8 mouse cellular contexts compared by ENCODE assay signal in the genomic region with DNA sequence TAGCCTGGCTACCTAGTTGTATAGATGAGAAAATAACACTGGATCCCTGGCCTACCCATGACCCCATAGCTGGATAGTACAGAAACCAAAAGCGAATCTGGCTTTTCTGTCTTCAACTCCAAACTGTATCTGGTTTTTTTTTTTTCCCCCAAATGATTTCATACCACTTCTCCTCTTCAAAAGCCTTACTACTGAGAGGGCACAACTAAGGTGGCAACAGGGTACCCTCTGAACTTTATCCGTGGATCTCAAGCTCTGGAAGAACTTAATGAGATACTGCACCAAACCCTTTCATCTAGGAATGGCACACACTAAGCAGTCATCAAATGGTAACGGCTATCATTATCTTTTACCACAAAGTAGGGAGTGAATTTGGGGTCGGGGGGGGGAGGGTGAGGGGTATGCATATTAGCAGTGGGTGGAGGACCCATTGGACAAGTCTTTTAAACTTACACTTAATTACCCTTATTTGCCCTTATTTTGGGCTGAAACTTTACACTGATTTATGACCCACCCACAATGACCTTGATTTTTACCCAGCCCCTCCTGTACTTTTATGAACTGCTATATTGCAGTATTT. TPM values are rescaled to one million over a fixed set of nuclear protein-coding genes. Genes with fewer than 3 reads are reported as not detected.
DNase-seq lines count a peak whose midpoint lies in the region; ATAC-seq and TF ChIP-seq lines count a peak whose summit lies in the region.

No protein-coding gene starts in this region.

- H3K9me3 ChIP-seq in heart, embryonic 15.5 days (replicated peaks) = no peaks in the 10 kb centered on the region
- no peaks in the 10 kb centered on the region for H3K9me3 ChIP-seq in ES-E14 (ENCODE audit: control insufficient read depth, insufficient read depth, low read depth, low read length)
- no peaks in the 10 kb centered on the region for H3K9me3 ChIP-seq in hindbrain, embryonic 11.5 days (ENCODE audit: control insufficient read depth, low read length)
- H3K9me3 ChIP-seq in midbrain, embryonic 11.5 days (ENCODE audit: control insufficient read depth, low read length) = no peaks in the 10 kb centered on the region

- H3K4me3 ChIP-seq in heart, embryonic 15.5 days = peak overlapping the region; percentile 85
- peak overlapping the region; percentile 95 to 97 for H3K4me3 ChIP-seq in ES-E14 (ENCODE audit: insufficient read depth in 1 of 2, low read depth in 1 of 2, low read length in 2 of 2, poor library complexity in 1 of 2, severe bottlenecking in 1 of 2)
- H3K4me3 ChIP-seq in hindbrain, embryonic 11.5 days (ENCODE audit: low read depth, low read length) = peak overlapping the region; percentile 85
- H3K4me3 ChIP-seq in midbrain, embryonic 11.5 days (ENCODE audit: low read depth, low read length) = peak overlapping the region; percentile 83

- no peaks in the 10 kb centered on the region for H3K27me3 ChIP-seq in heart, embryonic 15.5 days
- H3K27me3 ChIP-seq in hindbrain, embryonic 11.5 days (ENCODE audit: control insufficient read depth, insufficient read depth, low read length) = no peaks in the 10 kb centered on the region
- H3K27me3 ChIP-seq in midbrain, embryonic 11.5 days (ENCODE audit: control insufficient read depth, insufficient read depth, low read length) = no peaks in the 10 kb centered on the region

- peak overlapping the region; percentile 86 for H3K4me2 ChIP-seq in heart, embryonic 15.5 days
- peak overlapping the region; percentile 87 for H3K4me2 ChIP-seq in hindbrain, embryonic 11.5 days (replicated peaks; ENCODE audit: low read depth, low read length)
- peak overlapping the region; percentile 73 for H3K4me2 ChIP-seq in midbrain, embryonic 11.5 days

- peaks cover 12% of the 10 kb centered on the region for H3K4me1 ChIP-seq in heart, embryonic 15.5 days (replicated peaks)
- H3K4me1 ChIP-seq in ES-E14 (ENCODE audit: control insufficient read depth in 2 of 2, insufficient read depth in 2 of 2, low read length in 2 of 2, poor library complexity in 1 of 2) = peaks cover 0 to 2% of the 10 kb centered on the region in 2 experiments; a peak in 1 of 4 replicates
- no peaks in the 10 kb centered on the region; the same call in 1 of the 2 replicates for H3K4me1 ChIP-seq in hindbrain, embryonic 11.5 days (replicated peaks; ENCODE audit: control insufficient read depth, insufficient read depth, low read length)
- H3K4me1 ChIP-seq in midbrain, embryonic 11.5 days (ENCODE audit: control insufficient read depth, insufficient read depth, low read length) = peaks cover 6% of the 10 kb centered on the region

- no peak for ATAC-seq in heart, embryonic 15.5 days (replicated peaks; ENCODE audit: insufficient number of reproducible peaks, insufficient read depth, low FRiP score, low read depth)
- peak; percentile 10 for ATAC-seq in hindbrain, embryonic 11.5 days (ENCODE audit: low FRiP score)
- peak; percentile 6 for ATAC-seq in midbrain, embryonic 11.5 days (ENCODE audit: low FRiP score)

- DNase-seq in heart, postnatal 4 days = no peak
- DNase-seq in ES-E14 (ENCODE audit: low read depth, low spot score) = no peak
- peak; percentile 11 for DNase-seq in hindbrain, embryonic 11.5 days (ENCODE audit: low spot score)
- peak; percentile 90 for DNase-seq in midbrain, embryonic 11.5 days (ENCODE audit: low spot score, missing footprints)
- DNase-seq in gastrocnemius, adult 18-20 months (ENCODE audit: low spot score) = no peak
- DNase-seq in frontal cortex, adult 2 months (ENCODE audit: extremely low spot score in 1 of 2, low spot score in 1 of 2) = no peak
- no peak for DNase-seq in frontal cortex, postnatal 10 days (ENCODE audit: low spot score in 2 of 2)

- in situ Hi-C loops in ES-E14 (cut with MboI; ENCODE audit: low sequenced_read_pairs in 2 of 2, unreplicated experiment in 2 of 2) = no loop called here

- 21% methylated on average over 4 of the region's 4 CpGs for WGBS in heart, embryonic 15.5 days
- WGBS in hindbrain, embryonic 11.5 days = 35% methylated on average over 4 of the region's 4 CpGs
- 37% methylated on average over 4 of the region's 4 CpGs for WGBS in midbrain, embryonic 11.5 days

- H3K27ac ChIP-seq in heart, embryonic 15.5 days = no peak overlapping the region; the same call in 1 of the 2 replicates
- no peak overlapping the region for H3K27ac ChIP-seq in ES-E14 (ENCODE audit: insufficient read depth, low read depth, low read length, poor library complexity, severe bottlenecking)
- H3K27ac ChIP-seq in hindbrain, embryonic 11.5 days (ENCODE audit: low read depth, low read length) = no peak overlapping the region; the same call in 1 of the 2 replicates
- H3K27ac ChIP-seq in midbrain, embryonic 11.5 days (ENCODE audit: low read depth, low read length) = 0 out of 2 replicates have a peak overlapping the region, but pooled peaks have one; percentile 67

- H3K9ac ChIP-seq in heart, embryonic 15.5 days = peak overlapping the region; percentile 84
- no peak overlapping the region for H3K9ac ChIP-seq in ES-E14 (ENCODE audit: insufficient read depth, low read depth, low read length, poor library complexity, severe bottlenecking)
- peak overlapping the region; percentile 92 for H3K9ac ChIP-seq in hindbrain, embryonic 11.5 days (ENCODE audit: low read depth, low read length)
- peak overlapping the region; percentile 90 for H3K9ac ChIP-seq in midbrain, embryonic 11.5 days (ENCODE audit: low read length)

- no peaks in the 10 kb centered on the region for H3K36me3 ChIP-seq in heart, embryonic 15.5 days
- H3K36me3 ChIP-seq in ES-E14 (ENCODE audit: control insufficient read depth, insufficient read depth, low read length, poor library complexity, severe bottlenecking) = no peaks in the 10 kb centered on the region
- H3K36me3 ChIP-seq in hindbrain, embryonic 11.5 days (ENCODE audit: control insufficient read depth, insufficient read depth, low read length) = no peaks in the 10 kb centered on the region
- H3K36me3 ChIP-seq in midbrain, embryonic 11.5 days (ENCODE audit: control insufficient read depth, insufficient read depth, low read length) = no peaks in the 10 kb centered on the region

TF ChIP-seq in ES-E14, 5 proteins besides CTCF, POLR2A, EP300 and RAD21:
- no peak for TF ChIP-seq ZC3H11A (IDR thresholded peaks at IDR 0.05; ENCODE audit: borderline replicate concordance, low read depth, low read length)
- no peak for TF ChIP-seq HCFC1 (IDR thresholded peaks at IDR 0.05; ENCODE audit: borderline replicate concordance, insufficient read depth, low read length)
- TF ChIP-seq ZNF384 (IDR thresholded peaks at IDR 0.05; ENCODE audit: low read depth, low read length) = no peak
- no peak for TF ChIP-seq MAFK (IDR thresholded peaks at IDR 0.05; ENCODE audit: insufficient read depth, low read depth, low read length)
- TF ChIP-seq CHD2 (IDR thresholded peaks at IDR 0.05; ENCODE audit: low read depth, low read length) = no peak

RNA-seq across cellular contexts. Expression of a gene that starts 1.2 kb away (rescaled TPM):
- 9.0 and 10.1 TPM in 2 replicates for polyA plus RNA-seq in heart, embryonic 15.5 days (2015; fragmentation: Nextera tagmentation; extraction: Ambion mirVana)
- total RNA-seq in heart, postnatal 4 days (2021) = 10 to 100 TPM; 19.8 to 20.3 TPM
- total RNA-seq in ES-E14 (2012; rRNA removed) = 17.6 and 18.7 TPM in 2 replicates
- polyA plus RNA-seq in hindbrain, embryonic 11.5 days (2014; fragmentation: Nextera tagmentation; extraction: Ambion mirVana) = 12.7 and 16.9 TPM in 2 replicates
- polyA plus RNA-seq in midbrain, embryonic 11.5 days (2014; fragmentation: Nextera tagmentation; extraction: Ambion mirVana) = 11.5 and 15.6 TPM in 2 replicates
- 10 to 100 TPM; 10.7 to 11.1 TPM for total RNA-seq in gastrocnemius, adult 18-20 months (2021)
- 15.6 and 16.7 TPM in 2 replicates for polyA plus RNA-seq in frontal cortex, adult 2 months (2012; rRNA removed)

RNA-seq across cellular contexts. Expression of a gene that starts 26.4 kb away (rescaled TPM):
- polyA plus RNA-seq in heart, embryonic 15.5 days (2015; fragmentation: Nextera tagmentation; extraction: Ambion mirVana) = not detected in 2 replicates
- not detected for total RNA-seq in heart, postnatal 4 days (2021)
- total RNA-seq in ES-E14 (2012; rRNA removed) = not detected in 2 replicates
- polyA plus RNA-seq in hindbrain, embryonic 11.5 days (2014; fragmentation: Nextera tagmentation; extraction: Ambion mirVana) = 0.25 and 0.28 TPM in 2 replicates
- polyA plus RNA-seq in midbrain, embryonic 11.5 days (2014; fragmentation: Nextera tagmentation; extraction: Ambion mirVana) = not detected in 2 replicates
- total RNA-seq in gastrocnemius, adult 18-20 months (2021) = not detected
- polyA plus RNA-seq in frontal cortex, adult 2 months (2012; rRNA removed) = 0.04 TPM in 1 of 2 replicates, not detected in the other

Comparison
In these comparisons a context has a peak if more than half of its experiments do, and no peak if none do; other contexts are left out.
1. DNase-seq: peak in hindbrain, embryonic 11.5 days (single experiment) and midbrain, embryonic 11.5 days (single experiment); none in heart, postnatal 4 days (single experiment), ES-E14 (single experiment), gastrocnemius, adult 18-20 months (single experiment), frontal cortex, adult 2 months (0 of 2) and frontal cortex, postnatal 10 days (0 of 2).
2. Peak in every context shown above with its lines, with median percentiles within 50 percentile points of each other: H3K4me2 ChIP-seq and H3K4me3 ChIP-seq.